Mouse (Mus musculus) lung, postnatal 4 days (tissue): ENCODE results near the gene Slc15a3.

Experiments used
- DNase-seq, 2 experiments: peaks; one replicate each; pipeline ENCODE4 v3.0.0; 2021

Slc15a3 gene

GRCm38 (mm10) chr19:10839010-10839892 is at the start of gene Slc15a3:
Gene Slc15a3 (plus strand): TSS chr19:10839727.
- no peak for DNase-seq

- no peak for DNase-seq
Measured at GRCm38 (mm10) chr19:10790323-10790722, 49.2 kb upstream of the Slc15a3 start.

GRCm38 (mm10) chr19:10793044-10793443 is 46.5 kb upstream of the Slc15a3 start:
- DNase-seq: no peak

- DNase-seq: no peak
Measured at GRCm38 (mm10) chr19:10794916-10795315, 44.6 kb upstream of the Slc15a3 start.

- no peak for DNase-seq
Measured at GRCm38 (mm10) chr19:10798576-10798975, 41.0 kb upstream of the Slc15a3 start.

GRCm38 (mm10) chr19:10799155-10799554 is 40.4 kb upstream of the Slc15a3 start:
- DNase-seq: no peak

GRCm38 (mm10) chr19:10801070-10801469 is 38.5 kb upstream of the Slc15a3 start:
- peak in 1 of 2 experiments; percentile 25 for DNase-seq

GRCm38 (mm10) chr19:10801906-10802305 is 37.6 kb upstream of the Slc15a3 start:
- no peak for DNase-seq

- DNase-seq: peak in 1 of 2 experiments; percentile 29
Measured at GRCm38 (mm10) chr19:10803751-10804150, 35.8 kb upstream of the Slc15a3 start.

- DNase-seq: no peak
Measured at GRCm38 (mm10) chr19:10804850-10805660, 34.5 kb upstream of the Slc15a3 start.

GRCm38 (mm10) chr19:10805661-10806285 is 33.8 kb upstream of the Slc15a3 start:
- no peak for DNase-seq

- no peak for DNase-seq
Measured at GRCm38 (mm10) chr19:10808524-10809233, 30.8 kb upstream of the Slc15a3 start.

- no peak for DNase-seq
Measured at GRCm38 (mm10) chr19:10809428-10810175, 29.9 kb upstream of the Slc15a3 start.

- DNase-seq: peak; percentile 33 to 57
Measured at GRCm38 (mm10) chr19:10810176-10810492, 29.4 kb upstream of the Slc15a3 start.

GRCm38 (mm10) chr19:10811471-10811870 is 28.1 kb upstream of the Slc15a3 start:
- DNase-seq: no peak

- DNase-seq: no peak
Measured at GRCm38 (mm10) chr19:10813039-10813438, 26.5 kb upstream of the Slc15a3 start.

- no peak for DNase-seq
Measured at GRCm38 (mm10) chr19:10813905-10814304, 25.6 kb upstream of the Slc15a3 start.

GRCm38 (mm10) chr19:10815871-10816270 is 23.7 kb upstream of the Slc15a3 start:
- no peak for DNase-seq

- DNase-seq: no peak
Measured at GRCm38 (mm10) chr19:10816462-10816861, 23.1 kb upstream of the Slc15a3 start.

- DNase-seq: peak; percentile 59 to 68
Measured at GRCm38 (mm10) chr19:10818217-10818946, 21.1 kb upstream of the Slc15a3 start.

GRCm38 (mm10) chr19:10821319-10821718 is 18.2 kb upstream of the Slc15a3 start:
- DNase-seq: no peak
